Mouse (Mus musculus): ENCODE measurements around the gene Ccl22.

The Ccl22 gene

GRCm38 (mm10) chr8:94734735-94735350, 10.5 kb upstream of the Ccl22 start:
- no peak for DNase-seq (ENCODE audit: low spot score)

DNA sequence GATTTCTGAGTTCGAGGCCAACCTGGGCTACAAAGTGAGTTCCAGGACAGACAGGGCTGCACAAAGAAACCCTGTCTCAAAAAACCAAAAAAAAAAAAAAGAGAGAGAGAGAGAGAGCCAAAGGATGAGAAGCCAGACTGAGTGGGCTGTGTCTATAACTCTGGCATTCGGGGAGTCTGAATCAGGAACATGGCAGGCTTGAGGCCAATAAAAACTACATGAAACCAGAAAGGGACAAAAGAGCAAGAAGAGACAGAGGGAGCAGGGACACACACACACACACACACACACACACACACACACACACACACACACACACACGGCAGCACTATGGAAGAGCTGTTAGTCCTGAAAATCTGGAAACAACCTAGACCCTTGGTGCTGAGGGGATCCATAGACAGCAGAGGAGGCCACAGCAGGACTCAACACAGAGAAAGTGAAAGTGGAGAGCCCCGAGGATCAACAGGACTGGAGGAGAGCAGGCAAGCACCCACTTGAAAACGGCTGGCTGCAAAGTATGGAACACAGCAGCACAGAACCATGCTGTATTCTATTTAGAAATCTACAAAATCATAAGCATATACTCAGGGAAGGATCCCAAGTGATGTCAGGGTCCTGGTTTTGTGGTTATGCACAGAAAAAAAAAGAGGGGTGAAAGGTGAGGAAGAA, 9.8 kb upstream of the Ccl22 start:
- no peak for DNase-seq (ENCODE audit: low spot score)

DNA sequence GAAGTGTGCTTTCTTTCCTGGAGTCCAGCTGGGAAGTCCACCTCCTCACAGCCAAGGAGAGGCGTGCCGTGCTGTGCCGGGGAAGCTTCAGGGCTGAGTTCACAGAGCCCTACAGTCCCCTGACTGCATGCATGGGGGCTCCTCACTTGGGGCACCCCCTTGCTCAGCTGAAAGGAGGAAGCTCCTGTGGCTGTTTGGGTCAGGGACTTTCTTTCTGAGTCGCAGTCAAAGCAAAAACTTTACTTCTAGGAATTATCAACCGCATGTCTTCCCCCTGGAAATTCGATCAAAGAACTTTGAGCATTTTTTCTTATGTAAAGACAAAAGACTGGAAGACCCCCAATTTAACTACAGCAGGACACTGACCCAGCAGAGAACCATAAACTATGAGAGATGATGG, 5.6 kb upstream of the Ccl22 start:
- DNase-seq (ENCODE audit: low spot score) = no peak

GRCm38 (mm10) chr8:94740591-94740990, 4.8 kb upstream of the Ccl22 start:
- DNase-seq (ENCODE audit: low spot score) = no peak

GRCm38 (mm10) chr8:94741726-94742125, 3.7 kb upstream of the Ccl22 start:
- DNase-seq (ENCODE audit: low spot score) = no peak

- no peak for DNase-seq (ENCODE audit: low spot score)
These were observed 906 bp upstream of the Ccl22 start for GRCm38 (mm10) chr8:94744484-94744883.

- no peak for DNase-seq (ENCODE audit: low spot score)
These were observed 418 bp upstream of the Ccl22 start for GRCm38 (mm10) chr8:94744972-94745371.

DNA sequence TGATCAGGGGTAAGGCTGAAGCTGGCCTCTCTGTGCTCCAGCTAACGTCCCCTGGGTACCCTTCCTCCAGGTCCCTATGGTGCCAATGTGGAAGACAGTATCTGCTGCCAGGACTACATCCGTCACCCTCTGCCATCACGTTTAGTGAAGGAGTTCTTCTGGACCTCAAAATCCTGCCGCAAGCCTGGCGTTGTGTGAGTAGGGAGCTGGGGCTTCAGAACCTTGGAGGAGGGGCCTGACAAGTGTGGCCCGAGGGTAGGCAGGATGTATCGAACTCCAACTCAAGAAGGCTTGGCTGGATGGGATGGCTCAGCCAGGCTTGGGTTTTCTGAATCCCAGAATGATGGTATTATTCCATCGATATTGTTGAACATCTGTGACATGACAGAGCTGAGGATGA, 1.4 kb downstream of the Ccl22 start:
- no peak for DNase-seq (ENCODE audit: low spot score)

GRCm38 (mm10) chr8:94748363-94748762, 3.0 kb downstream of the Ccl22 start:
- DNase-seq (ENCODE audit: low spot score) = no peak

GRCm38 (mm10) chr8:94749942-94750341, 4.6 kb downstream of the Ccl22 start:
- DNase-seq (ENCODE audit: low spot score) = no peak

DNA sequence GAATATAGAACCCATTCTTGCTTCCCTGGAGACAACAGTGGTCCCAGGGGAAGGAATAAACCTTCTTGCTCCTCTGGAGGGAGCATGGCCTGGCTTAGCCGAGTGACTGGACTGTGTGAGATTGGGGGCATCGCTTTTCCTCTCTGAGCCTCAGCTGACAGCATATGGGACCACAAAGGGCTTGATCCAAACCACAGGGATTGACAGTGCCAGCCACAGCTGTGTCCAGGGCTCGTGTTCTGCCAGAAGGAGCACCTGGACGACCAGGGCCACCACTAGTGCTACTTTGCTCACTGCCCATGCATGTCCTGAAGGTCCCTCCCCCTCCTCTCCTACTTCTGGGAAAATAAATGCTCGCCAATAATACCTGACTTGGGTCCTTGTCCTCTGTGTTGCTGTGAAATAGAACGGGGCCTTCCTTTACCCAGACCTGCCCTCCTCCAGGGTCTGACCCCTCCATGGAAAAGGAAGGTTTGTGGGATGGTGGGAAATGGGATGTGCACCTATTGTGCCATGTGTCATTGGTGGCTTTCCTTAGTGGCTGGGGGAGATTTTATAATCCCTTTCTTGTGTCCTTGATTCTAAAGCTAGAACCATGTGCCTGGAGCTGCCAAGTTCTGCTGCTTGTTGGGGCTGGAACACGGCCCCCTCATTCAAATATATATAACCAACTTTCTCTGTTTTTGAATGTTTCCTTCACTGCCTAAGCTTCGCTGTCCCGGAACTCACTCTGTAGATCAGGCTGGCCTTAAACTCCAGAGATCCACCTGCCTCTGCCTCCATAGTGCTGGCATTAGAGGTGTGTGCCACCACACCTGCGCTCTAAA, 5.8 kb downstream of the Ccl22 start:
- no peak for DNase-seq (ENCODE audit: low spot score)

- DNase-seq (ENCODE audit: low spot score) = no peak
These were observed 8.6 kb downstream of the Ccl22 start for GRCm38 (mm10) chr8:94754006-94754405.

DNA sequence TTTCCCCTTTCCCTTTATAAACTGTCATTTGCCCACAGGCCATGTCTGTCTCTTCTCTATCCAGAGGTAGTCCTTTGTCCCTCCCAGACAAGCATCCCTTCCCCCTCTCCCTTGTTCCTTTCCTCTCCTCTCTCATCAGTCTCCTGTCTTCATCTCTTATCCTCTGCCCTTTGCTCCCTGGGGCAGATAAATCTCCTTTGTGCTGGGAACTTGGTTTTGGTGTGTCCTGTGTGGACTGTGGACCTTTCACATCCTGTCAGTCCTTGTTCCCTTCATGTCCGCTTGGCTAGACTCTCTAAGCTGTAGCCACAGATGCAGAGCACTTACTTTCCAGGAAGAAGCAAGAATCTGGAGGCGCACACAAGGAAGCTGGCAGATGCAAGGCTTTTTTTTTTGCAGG, 9.1 kb downstream of the Ccl22 start:
- no peak for DNase-seq (ENCODE audit: low spot score)

DNA sequence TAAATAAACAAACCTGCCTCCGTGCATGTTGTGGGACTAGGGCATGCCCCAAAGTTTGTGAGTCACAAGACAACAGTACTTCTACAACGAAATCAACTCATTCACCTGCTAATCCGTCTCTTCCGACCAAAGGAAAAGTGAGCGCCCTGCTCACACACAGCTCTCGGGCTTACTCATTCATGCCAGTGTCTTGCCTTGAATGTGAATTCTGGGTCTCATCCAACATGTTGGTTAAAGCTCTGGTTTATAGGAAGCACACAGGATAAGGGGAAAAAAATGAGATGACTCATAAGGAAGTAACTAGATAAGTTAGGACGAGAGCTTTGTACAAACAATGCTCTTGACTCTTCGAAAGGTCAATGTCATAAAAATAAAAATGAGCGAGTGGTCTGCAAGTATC, 21.6 kb downstream of the Ccl22 start:
- DNase-seq (ENCODE audit: low spot score) = no peak

DNA sequence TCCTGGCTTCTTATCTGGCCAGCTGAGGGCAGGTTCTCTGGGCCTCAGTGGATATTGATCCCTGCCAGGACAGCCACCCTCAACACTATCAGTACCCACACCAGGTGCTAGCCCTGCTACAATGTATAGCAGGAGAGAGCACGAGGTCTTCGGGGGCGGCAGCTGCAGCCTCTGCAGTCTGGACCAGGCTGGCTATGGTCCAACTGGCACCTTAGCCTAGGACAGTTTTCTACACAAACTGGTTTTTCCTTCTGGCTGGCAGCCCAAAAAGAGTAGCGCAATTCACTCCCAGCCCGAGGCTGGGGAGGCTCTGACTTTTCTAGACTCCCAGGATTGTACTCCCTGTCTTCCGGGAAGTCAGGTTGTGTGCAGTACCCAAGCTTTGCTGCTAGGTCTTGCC, 25.6 kb downstream of the Ccl22 start:
- DNase-seq (ENCODE audit: low spot score) = peak; percentile 62

GRCm38 (mm10) chr8:94771941-94772670, 26.7 kb downstream of the Ccl22 start, which contains the start of gene Cx3cl1:
Gene Cx3cl1 (plus strand): TSS chr8:94772009.
- peak; percentile 60 for DNase-seq (ENCODE audit: low spot score)

DNA sequence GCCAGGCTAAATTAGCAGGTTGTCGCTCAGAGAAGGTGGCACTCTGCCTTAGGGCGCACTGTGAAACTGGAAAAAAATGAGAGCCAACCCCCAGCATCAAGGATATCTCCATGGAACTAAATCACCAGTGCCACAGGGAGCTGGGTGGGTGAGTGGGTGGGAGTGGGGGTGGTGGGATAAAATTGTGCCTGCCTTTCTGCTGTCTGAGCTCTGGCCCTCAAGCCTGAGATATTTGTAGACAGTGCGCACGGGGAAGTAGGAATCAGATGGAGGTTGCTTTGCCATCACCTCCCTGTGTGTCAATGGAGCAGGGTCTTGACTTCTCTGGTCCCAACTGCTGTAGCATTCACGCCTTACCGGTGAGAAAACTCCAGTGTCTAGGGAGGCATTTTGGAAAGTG, 27.7 kb downstream of the Ccl22 start:
- DNase-seq (ENCODE audit: low spot score) = no peak

GRCm38 (mm10) chr8:94773700-94774171, 28.3 kb downstream of the Ccl22 start:
- no peak for DNase-seq (ENCODE audit: low spot score)

- DNase-seq (ENCODE audit: low spot score) = no peak
These were observed 29.2 kb downstream of the Ccl22 start for GRCm38 (mm10) chr8:94774601-94775000.

DNA sequence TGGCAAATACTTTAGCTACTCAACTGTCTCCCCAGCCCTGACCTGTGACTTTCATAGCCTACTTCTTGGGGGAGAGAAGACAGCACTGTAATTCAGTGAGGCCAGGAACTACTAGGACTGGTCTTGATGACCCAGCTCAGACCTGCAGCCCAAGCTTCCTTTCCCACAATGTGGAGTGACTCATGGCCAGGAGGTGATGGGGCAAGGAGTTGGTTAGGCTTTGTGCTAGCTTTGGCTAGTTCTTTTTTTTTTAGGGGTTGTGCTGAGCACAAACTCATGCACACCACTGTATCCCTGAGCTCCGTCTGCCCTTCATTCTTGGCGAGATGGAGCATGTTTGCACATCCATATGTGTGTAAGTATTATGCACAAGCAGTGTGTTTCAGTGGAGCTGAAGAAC, 31.0 kb downstream of the Ccl22 start:
- DNase-seq (ENCODE audit: low spot score) = no peak

GRCm38 (mm10) chr8:94778036-94778435, 32.6 kb downstream of the Ccl22 start:
- no peak for DNase-seq (ENCODE audit: low spot score)

GRCm38 (mm10) chr8:94778473-94778872, 33.1 kb downstream of the Ccl22 start:
- DNase-seq (ENCODE audit: low spot score) = no peak

All from ovary, postnatal 14 days (tissue).